Mouse (Mus musculus): ENCODE measurements around the gene Cyp2c67. TPM values are rescaled to one million over a fixed set of nuclear protein-coding genes. Genes with fewer than 3 reads are reported as not detected.

The Cyp2c67 gene
- polyA plus RNA-seq (2012; rRNA removed; ENCODE audit: low replicate concordance), result 0.24 TPM in 1 of 2 replicates, not detected in the other

GRCm38 (mm10) chr19:39648938-39649337, at the start of gene Cyp2c67:
Gene Cyp2c67, minus strand, starts transcription at chr19:39649051.

Other genes starting within 250 kb of the Cyp2c67 start
- 0.04 TPM in 1 of 2 replicates, not detected in the other for gene Cyp2c38, start 186.0 kb downstream of the Cyp2c67 start, polyA plus RNA-seq (2012; rRNA removed; ENCODE audit: low replicate concordance)
- gene Cyp2c39, start 138.2 kb downstream of the Cyp2c67 start, polyA plus RNA-seq (2012; rRNA removed; ENCODE audit: low replicate concordance), result not detected in 2 replicates
- 0.31 TPM in 1 of 2 replicates, not detected in the other for gene Cyp2c68, start 92.0 kb upstream of the Cyp2c67 start, polyA plus RNA-seq (2012; rRNA removed; ENCODE audit: low replicate concordance)
- not detected in 2 replicates for gene Cyp2c40, start 163.8 kb upstream of the Cyp2c67 start, polyA plus RNA-seq (2012; rRNA removed; ENCODE audit: low replicate concordance)
- gene Cyp2c69, start 237.7 kb upstream of the Cyp2c67 start, polyA plus RNA-seq (2012; rRNA removed; ENCODE audit: low replicate concordance), result not detected in 2 replicates

Measured in mammary gland, adult 2 months (tissue).